Mouse (Mus musculus) MEL (cell line): Measurements from ENCODE around the gene Accsl. TPM values are rescaled to one million over a fixed set of nuclear protein-coding genes. Genes with fewer than 3 reads are reported as not detected.
A peak's percentile ranks its signal among the peaks of the same experiment; 100 is the strongest.

Experiments used
- DNase-seq: peaks from one replicate; pipeline ENCODE4 v3.0.0; 2011; ENCODE audit warnings: low read depth, low spot score
- H3K27ac ChIP-seq: 2 replicates; pipeline ENCODE4 v1.5.1; 2012; ENCODE audit warnings: low read depth, mild to moderate bottlenecking, control low read depth, low read length, moderate library complexity; ENCODE audit not compliant: control insufficient read depth
- H3K27me3 ChIP-seq, 2 experiments: fragments of 150-350 bp in 1 of 2; sonication (generic) in 1 of 2; 2 replicates each; pipeline ENCODE4 v1.6.1; 2012; ENCODE audit warnings: low read length in 2 of 2, mild to moderate bottlenecking in 2 of 2, improper control_type of control experiment in 1 of 2, moderate library complexity in 1 of 2; ENCODE audit not compliant: insufficient read depth in 2 of 2, control insufficient read depth in 1 of 2
- H3K36me3 ChIP-seq, 2 experiments: 2 replicates each; pipeline ENCODE4 v1.6.1; 2012 to 2014; ENCODE audit warnings: low read length in 2 of 2, improper control_type of control experiment in 1 of 2, inconsistent platforms in 1 of 2, mild to moderate bottlenecking in 1 of 2; ENCODE audit not compliant: insufficient read depth in 2 of 2, control insufficient read depth in 1 of 2
- H3K4me1 ChIP-seq, 2 experiments: fragments of 150-350 bp in 1 of 2; sonication (generic) in 1 of 2; 2 replicates each; pipeline ENCODE4 v1.6.1; 2012; ENCODE audit warnings: low read length in 2 of 2, improper control_type of control experiment in 1 of 2, mild to moderate bottlenecking in 1 of 2; ENCODE audit not compliant: insufficient read depth in 2 of 2, control insufficient read depth in 1 of 2
- H3K4me3 ChIP-seq, 2 experiments: fragments of 150-350 bp in 1 of 2; sonication (generic) in 1 of 2; 2 replicates each; pipeline ENCODE4 v1.5.1; 2012; ENCODE audit warnings: low read depth in 2 of 2, low read length in 2 of 2, mild to moderate bottlenecking in 2 of 2, moderate library complexity in 2 of 2, control low read depth in 1 of 2, improper control_type of control experiment in 1 of 2; ENCODE audit not compliant: control insufficient read depth in 1 of 2, insufficient read depth in 1 of 2
- H3K79me2 ChIP-seq: 2 replicates; pipeline ENCODE4 v1.6.1; 2012; ENCODE audit warnings: mild to moderate bottlenecking, low read length, moderate library complexity; ENCODE audit not compliant: control insufficient read depth, poor library complexity, insufficient read depth
- H3K9ac ChIP-seq: 2 replicates; pipeline ENCODE4 v1.6.1; 2012; ENCODE audit warnings: low read depth, mild to moderate bottlenecking, control low read depth, low read length, moderate library complexity; ENCODE audit not compliant: control insufficient read depth, poor library complexity, severe bottlenecking
- H3K9me3 ChIP-seq: fragments of 150-350 bp; sonication (generic); replicated peaks from 2 replicates; pipeline ENCODE4 v1.6.1; 2012; ENCODE audit warnings: mild to moderate bottlenecking, low read length, improper control_type of control experiment, moderate library complexity; ENCODE audit not compliant: insufficient read depth
- BHLHE40 ChIP-seq: IDR thresholded peaks from 2 replicates; pipeline ENCODE4 v1.6.1; 2012; ENCODE audit warnings: low read depth, mild to moderate bottlenecking, inconsistent platforms, low read length, improper control_type of control experiment, borderline replicate concordance
- CTCF ChIP-seq, 3 experiments: IDR thresholded peaks in 2 of 3; conservative IDR thresholded peaks in 1 of 3; 2 replicates each; pipeline ENCODE4 v1.5.1; 2011 to 2012; ENCODE audit warnings: low read length in 3 of 3, low read depth in 2 of 3, mild to moderate bottlenecking in 2 of 3, improper control_type of control experiment in 1 of 3, inconsistent platforms in 1 of 3, mixed read lengths in 1 of 3, moderate library complexity in 1 of 3; ENCODE audit not compliant: control insufficient read depth in 1 of 3, insufficient read depth in 1 of 3, poor library complexity in 1 of 3, severe bottlenecking in 1 of 3
- NELFE ChIP-seq: IDR thresholded peaks from 2 replicates; pipeline ENCODE4 v1.6.1; 2011; ENCODE audit warnings: low read depth, low read length, improper control_type of control experiment
- POLR2AphosphoS5 ChIP-seq: IDR thresholded peaks from 2 replicates; pipeline ENCODE4 v1.6.1; 2012; ENCODE audit warnings: low read depth, borderline replicate concordance, mild to moderate bottlenecking, inconsistent platforms, low read length, moderate library complexity, mixed read lengths
- RAD21 ChIP-seq: IDR thresholded peaks from 2 replicates; pipeline ENCODE4 v1.6.1; 2011; ENCODE audit warnings: mild to moderate bottlenecking, low read depth, low read length, improper control_type of control experiment
- SIN3A ChIP-seq: IDR thresholded peaks from 2 replicates; pipeline ENCODE4 v1.6.1; 2012; ENCODE audit warnings: low read length, improper control_type of control experiment, inconsistent platforms
- SMC3 ChIP-seq: IDR thresholded peaks from 2 replicates; pipeline ENCODE4 v1.6.1; 2011; ENCODE audit warnings: low read depth, low read length, improper control_type of control experiment
- ZNF384 ChIP-seq: IDR thresholded peaks from 2 replicates; pipeline ENCODE4 v1.6.1; 2012; ENCODE audit warnings: low read depth, mild to moderate bottlenecking, inconsistent platforms, low read length, improper control_type of control experiment
- polyA plus RNA-seq, 2 experiments: library from polyadenylated mRNA; stranded (reverse) in 1 of 2; unstranded in 1 of 2; fragments of >175 nt in 1 of 2; fragments of >200 nt in 1 of 2; gene quantifications; 2 replicates each; pipeline versions ENCODE4 v1.2.1 to v1.2.4; 2012; ENCODE audit warnings: low replicate concordance in 2 of 2, low read depth in 1 of 2; ENCODE audit not compliant: insufficient read length in 2 of 2, insufficient read depth in 1 of 2, missing spikeins in 1 of 2
- total RNA-seq: library from RNA; depleted of rRNA; stranded (reverse); fragments of 300-350 nt; gene quantifications from 2 replicates; pipeline ENCODE4 v1.2.3, GENCODE M21; 2012

Accsl gene
- total and polyA plus RNA-seq, 3 experiments = not detected

DNA sequence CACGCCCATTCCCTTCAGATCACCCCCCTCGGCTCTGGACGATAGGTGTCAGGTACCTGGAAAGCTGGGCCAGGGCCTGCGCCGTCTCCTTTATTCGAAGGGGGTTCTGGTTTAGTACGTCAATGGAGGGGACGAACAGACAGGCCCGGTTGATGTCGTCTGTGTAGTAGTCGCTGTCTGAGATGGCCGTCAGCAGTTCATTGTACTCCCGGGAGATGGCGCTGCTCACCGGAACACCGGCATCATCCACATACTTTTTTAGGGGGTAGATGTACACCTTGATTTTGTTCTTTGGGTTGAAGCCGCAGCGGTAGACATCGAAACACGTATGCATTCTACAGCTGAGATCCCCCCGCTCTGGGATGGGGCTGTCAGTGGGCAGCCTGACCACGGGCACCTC is 55.6 kb downstream of the Accsl start:
- TF ChIP-seq CTCF (IDR thresholded peaks at IDR 0.05 in 2 of 3, conservative IDR thresholded peaks at IDR 0.05 in 1 of 3; ENCODE audit: control insufficient read depth in 1 of 3, insufficient read depth in 1 of 3, low read depth in 2 of 3, low read length in 3 of 3, poor library complexity in 1 of 3, severe bottlenecking in 1 of 3) = no peak
- no peak for TF ChIP-seq NELFE
- no peak for TF ChIP-seq SIN3A
- TF ChIP-seq POLR2AphosphoS5 = no peak
- TF ChIP-seq, all 39 proteins: peak for 0
- DNase-seq = no peak
- Histone ChIP-seq H3K4me1 (peaks cover 3 to 5% of the 10 kb centered on the region in 2 experiments; a peak in 3 of 4 replicates), H3K36me3 (peaks cover 0 to 3% of the 10 kb centered on the region in 2 experiments; a peak in 2 of 4 replicates), H3K27me3 (no peaks in the 10 kb centered on the region), H3K9ac (no peak overlapping the region), H3K27ac (no peak overlapping the region), H3K79me2 (no peaks in the 10 kb centered on the region; the same call in 1 of the 2 replicates), H3K9me3 (no peaks in the 10 kb centered on the region), H3K4me3 (no peak overlapping the region)

DNA sequence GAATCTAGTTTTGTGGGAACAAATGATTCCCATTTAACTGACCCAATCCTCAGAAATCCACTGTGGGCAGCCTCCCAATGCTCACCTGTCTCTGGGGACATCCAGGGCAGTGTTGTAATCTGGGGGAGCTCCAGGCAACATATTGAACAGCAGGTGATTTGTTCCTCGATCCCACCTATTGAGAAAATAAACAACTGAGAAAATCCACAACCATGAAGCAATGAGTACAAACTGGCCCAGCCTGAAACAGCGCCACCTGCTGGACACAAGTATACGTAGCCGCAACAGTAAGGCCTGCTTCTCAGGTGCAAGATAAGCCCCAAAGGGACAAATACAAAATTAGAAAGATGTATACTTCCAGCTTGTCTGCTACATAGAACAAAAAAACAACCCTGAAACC is 57.1 kb downstream of the Accsl start:
- TF ChIP-seq CTCF (IDR thresholded peaks at IDR 0.05 in 2 of 3, conservative IDR thresholded peaks at IDR 0.05 in 1 of 3; ENCODE audit: control insufficient read depth in 1 of 3, insufficient read depth in 1 of 3, low read depth in 2 of 3, low read length in 3 of 3, poor library complexity in 1 of 3, severe bottlenecking in 1 of 3) = peak; percentile 85 to 95 (median 88)
- TF ChIP-seq ZNF384 = no peak
- peak; percentile 7 for TF ChIP-seq RAD21
- TF ChIP-seq SMC3 = peak; percentile 55
- TF ChIP-seq POLR2AphosphoS5 = no peak
- TF ChIP-seq, all 39 proteins: peak for 3
- no peak overlapping the region for H3K4me3 ChIP-seq
- H3K9me3 ChIP-seq = no peaks in the 10 kb centered on the region
- no peaks in the 10 kb centered on the region for H3K27me3 ChIP-seq
- peak; percentile 80 for DNase-seq
- peaks cover 0 to 3% of the 10 kb centered on the region in 2 experiments; a peak in 1 of 4 replicates for H3K36me3 ChIP-seq
- H3K9ac ChIP-seq = no peak overlapping the region
- no peak overlapping the region for H3K27ac ChIP-seq
- no peaks in the 10 kb centered on the region for H3K4me1 ChIP-seq
- H3K79me2 ChIP-seq = no peaks in the 10 kb centered on the region

DNA sequence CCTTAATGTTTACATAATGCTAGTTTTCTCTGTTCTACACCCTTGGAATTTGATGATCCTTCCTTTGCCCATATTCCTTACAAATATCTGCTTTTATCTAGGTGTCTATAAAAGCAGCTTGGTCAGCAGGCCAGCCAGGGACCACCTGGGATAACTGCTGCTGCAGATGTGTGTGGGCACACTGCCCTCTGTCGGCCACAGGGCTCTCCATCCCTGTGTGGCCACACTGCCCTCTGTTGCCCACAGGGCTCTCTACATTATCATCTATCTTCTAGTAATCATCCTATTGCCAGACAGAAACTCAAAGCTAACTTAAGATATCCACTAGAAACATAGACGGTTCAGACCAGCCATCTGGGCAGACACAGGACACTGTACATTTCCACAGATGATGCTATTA is 59.0 kb downstream of the Accsl start:
- Histone ChIP-seq H3K27ac (no peak overlapping the region), H3K36me3 (peaks cover 0 to 3% of the 10 kb centered on the region in 2 experiments; a peak in 1 of 4 replicates), H3K27me3 (no peaks in the 10 kb centered on the region), H3K9ac (no peak overlapping the region), H3K9me3 (no peaks in the 10 kb centered on the region), H3K79me2 (no peaks in the 10 kb centered on the region), H3K4me1 (no peaks in the 10 kb centered on the region)
- TF ChIP-seq RAD21 (peak; percentile 1), BHLHE40 (no peak), CTCF (IDR thresholded peaks at IDR 0.05 in 2 of 3, conservative IDR thresholded peaks at IDR 0.05 in 1 of 3; ENCODE audit: control insufficient read depth in 1 of 3, insufficient read depth in 1 of 3, low read depth in 2 of 3, low read length in 3 of 3, poor library complexity in 1 of 3, severe bottlenecking in 1 of 3) (peak; percentile 27 to 82 (median 64); a peak in 5 of 6 replicates)
- TF ChIP-seq, all 39 proteins: peak for 2
- no peak overlapping the region for H3K4me3 ChIP-seq
- no peak for DNase-seq
